Mouse (Mus musculus): ENCODE measurements around the gene Ubald1.

Ubald1 gene

DNA sequence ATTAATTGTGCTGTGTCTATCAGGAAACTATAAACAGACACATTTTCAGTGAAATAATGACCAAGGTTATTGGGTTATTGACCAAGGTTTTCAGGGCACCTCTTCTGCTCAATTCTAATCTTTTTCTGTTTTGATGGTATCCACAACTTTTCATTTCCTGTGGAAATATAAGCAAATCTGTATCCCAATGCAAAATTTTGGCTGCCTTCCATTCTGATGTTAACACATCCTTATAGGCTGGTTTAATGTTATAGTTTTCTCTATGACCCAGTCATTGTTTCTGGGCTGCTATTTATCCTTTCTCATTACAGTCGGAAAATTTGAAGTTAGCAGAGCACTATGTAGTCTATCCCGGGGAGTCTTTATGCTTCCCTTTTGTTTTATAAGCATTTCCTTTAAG lies 19.6 kb upstream of the Ubald1 start:
- no peak for DNase-seq (ENCODE audit: low read depth)

GRCm38 (mm10) chr16:4898881-4899280 lies 18.8 kb upstream of the Ubald1 start:
- DNase-seq (ENCODE audit: low read depth): no peak

DNA sequence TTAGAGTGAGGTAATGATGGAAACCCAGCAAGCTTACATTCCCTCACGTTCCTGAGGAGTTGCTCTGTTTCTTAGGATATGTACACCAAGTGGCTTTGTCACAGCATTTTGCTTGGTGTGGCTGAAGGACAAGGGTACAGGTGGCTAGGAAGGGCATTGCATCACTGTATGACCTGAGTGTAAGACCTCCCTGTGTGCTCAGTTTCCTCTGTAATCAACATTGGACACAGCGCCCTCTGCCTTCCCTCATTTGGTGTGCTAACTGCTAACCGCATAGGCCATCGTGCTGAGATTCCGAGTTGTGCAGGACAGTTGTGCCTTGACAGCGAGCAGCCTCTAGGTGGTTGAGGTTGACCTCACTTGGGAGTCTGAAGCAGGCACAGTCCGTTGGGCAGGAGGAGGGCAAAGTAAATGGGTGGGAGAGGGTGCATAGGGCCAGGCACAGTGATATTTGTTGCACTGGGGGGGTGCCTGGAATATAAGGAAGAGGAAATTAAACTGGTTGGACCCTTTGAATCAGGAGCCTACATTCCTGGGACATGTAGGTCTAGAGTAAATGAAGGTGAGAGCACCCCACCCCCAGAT lies 17.1 kb upstream of the Ubald1 start:
- no peak for DNase-seq (ENCODE audit: low read depth)

GRCm38 (mm10) chr16:4896249-4897027 lies 16.3 kb upstream of the Ubald1 start:
- DNase-seq (ENCODE audit: low read depth): no peak

GRCm38 (mm10) chr16:4894201-4894908 lies 14.2 kb upstream of the Ubald1 start:
- DNase-seq (ENCODE audit: low read depth): no peak

DNA sequence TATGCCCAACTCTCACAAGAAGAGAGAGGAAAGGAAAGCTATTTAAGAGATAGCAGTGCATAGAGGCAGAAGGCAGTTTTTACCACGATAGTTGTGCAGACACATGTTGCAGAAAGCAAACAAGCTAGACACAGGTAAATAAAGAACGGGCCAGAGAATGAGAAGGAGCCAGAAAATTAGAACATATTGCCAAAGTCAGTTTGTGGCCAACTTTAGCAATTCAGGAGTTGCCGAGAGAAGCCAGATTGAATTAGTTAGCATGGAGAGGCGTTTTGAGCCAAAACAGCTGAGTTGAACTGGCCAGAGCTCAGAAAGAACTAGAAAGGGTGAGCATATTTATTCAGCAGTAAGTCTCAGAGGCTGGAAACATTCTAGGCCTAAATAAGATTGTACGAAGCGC lies 12.1 kb upstream of the Ubald1 start:
- DNase-seq (ENCODE audit: low read depth): no peak

DNA sequence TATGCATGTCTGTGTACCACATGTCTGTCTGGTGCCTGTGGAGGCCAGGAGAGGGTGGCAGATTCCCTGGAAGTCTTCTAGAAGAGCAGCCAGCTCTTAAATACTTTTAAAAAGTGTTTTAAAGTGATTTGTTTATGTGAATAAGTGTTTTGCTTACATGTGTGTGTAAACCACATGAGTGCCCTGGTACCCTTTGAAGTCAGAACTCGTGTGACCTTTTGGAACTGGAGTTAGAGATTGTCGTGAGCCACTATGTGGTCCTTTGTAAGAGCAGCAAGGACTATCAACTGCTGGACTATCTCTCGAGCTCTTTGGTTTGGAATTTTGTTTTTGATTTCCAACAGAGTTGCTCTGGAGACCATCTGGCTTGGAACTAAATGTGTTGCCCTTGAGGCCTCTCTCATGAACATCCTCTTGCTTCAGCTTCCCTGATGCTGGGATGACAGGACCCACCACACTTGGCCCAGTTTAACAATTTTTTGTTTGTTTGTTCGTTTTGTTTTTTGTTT lies 10.1 kb upstream of the Ubald1 start:
- no peak for DNase-seq (ENCODE audit: low read depth)

DNA sequence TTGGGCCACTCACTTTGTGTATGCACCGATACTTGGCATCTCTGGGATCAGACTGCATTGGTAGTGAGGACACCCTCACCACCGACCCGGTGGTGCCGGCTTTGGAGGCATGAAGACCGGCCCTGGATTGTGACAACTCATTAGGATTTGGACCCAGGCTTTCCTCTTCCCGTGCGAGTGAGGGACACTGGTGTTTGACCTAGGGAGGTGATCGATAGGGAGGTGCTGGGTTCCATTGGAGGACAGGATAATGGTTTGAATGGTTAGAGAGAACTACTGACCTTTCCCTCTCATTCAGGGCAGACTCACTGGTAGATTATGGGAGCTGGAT lies 6.5 kb upstream of the Ubald1 start:
- DNase-seq (ENCODE audit: low read depth): no peak

GRCm38 (mm10) chr16:4885760-4886689 lies 5.9 kb upstream of the Ubald1 start, which contains the start of gene Mgrn1:
TSS of gene Mgrn1 (plus strand) at chr16:4886249.
- peak; percentile 87 for DNase-seq (ENCODE audit: low read depth)

GRCm38 (mm10) chr16:4884930-4885329 lies 4.8 kb upstream of the Ubald1 start:
- DNase-seq (ENCODE audit: low read depth): no peak

- DNase-seq (ENCODE audit: low read depth): peak; percentile 68
Measured at GRCm38 (mm10) chr16:4881400-4882351, 1.6 kb upstream of the Ubald1 start.

DNA sequence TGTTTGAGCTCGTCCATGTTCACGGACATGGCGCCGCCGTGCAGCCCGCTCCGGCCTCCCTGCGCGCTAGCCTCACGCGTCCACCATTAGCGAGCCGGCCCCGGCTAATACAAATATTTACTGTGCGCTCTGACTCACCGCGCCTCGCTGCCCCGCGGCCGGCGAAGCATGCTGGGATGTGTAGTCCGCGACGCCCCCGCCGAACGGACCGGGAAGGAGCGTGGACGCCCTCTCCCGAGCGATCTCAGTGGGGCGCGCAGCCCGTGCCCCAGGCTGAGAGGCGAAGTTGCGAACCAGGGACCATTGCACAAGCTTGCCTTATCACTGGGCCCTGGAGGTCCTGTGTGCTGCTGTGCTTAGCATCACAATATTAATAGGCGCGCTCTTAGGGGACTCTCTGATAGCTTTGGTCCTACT lies 399 bp downstream of the Ubald1 start:
- peak; percentile 84 for DNase-seq (ENCODE audit: low read depth)

DNA sequence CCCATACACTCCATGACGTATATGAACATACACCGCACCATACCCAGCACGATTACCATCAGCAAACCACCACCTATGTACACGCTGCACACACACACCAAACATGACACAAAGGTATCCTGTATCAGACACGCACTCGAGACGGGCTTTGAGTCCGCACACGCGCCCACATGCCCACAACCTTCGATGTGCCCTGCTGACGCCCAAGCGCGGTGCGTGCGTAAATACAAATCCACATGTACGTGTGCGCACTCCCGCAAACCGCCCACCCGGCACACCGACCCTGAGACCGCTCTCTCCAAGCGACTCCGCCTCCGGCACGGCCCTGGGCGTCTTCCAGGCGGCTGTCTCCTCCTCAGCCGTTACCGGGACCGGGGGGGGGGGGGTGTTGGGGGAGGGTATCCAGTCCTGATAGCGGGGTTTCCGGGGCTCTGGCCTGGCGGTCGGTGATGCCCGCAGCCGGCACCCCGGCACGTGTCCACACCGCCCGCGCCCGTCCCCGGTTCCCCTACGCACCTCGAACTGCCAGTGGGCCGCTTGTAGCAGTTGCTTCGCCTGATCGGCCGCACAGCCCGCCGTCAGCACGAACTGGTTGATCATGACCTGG lies 911 bp downstream of the Ubald1 start:
- DNase-seq (ENCODE audit: low read depth): peak; percentile 86

- DNase-seq (ENCODE audit: low read depth): peak; percentile 81
Measured at GRCm38 (mm10) chr16:4878192-4878885, 1.8 kb downstream of the Ubald1 start.

DNA sequence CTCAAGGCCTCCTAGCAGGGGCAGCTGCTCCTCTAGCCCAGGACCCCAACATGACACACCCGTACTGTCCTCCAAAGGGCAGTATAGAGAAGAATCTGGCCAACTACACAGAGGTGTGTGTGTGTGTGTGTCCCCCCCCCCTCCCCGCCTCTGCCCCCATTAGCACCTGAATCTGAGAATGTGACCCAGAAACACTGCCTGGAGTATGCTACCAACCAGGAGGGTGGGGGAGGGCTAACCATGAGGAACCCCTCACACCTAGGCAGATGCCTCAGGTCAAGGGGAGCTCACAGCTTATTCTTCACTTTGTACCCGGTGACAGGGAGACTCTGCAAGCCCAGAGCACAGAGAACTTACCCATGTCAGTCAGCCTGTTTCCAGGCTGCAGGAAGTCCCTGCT lies 2.4 kb downstream of the Ubald1 start:
- DNase-seq (ENCODE audit: low read depth): no peak

- DNase-seq (ENCODE audit: low read depth): no peak
Measured at GRCm38 (mm10) chr16:4877195-4877594, 2.9 kb downstream of the Ubald1 start.

DNA sequence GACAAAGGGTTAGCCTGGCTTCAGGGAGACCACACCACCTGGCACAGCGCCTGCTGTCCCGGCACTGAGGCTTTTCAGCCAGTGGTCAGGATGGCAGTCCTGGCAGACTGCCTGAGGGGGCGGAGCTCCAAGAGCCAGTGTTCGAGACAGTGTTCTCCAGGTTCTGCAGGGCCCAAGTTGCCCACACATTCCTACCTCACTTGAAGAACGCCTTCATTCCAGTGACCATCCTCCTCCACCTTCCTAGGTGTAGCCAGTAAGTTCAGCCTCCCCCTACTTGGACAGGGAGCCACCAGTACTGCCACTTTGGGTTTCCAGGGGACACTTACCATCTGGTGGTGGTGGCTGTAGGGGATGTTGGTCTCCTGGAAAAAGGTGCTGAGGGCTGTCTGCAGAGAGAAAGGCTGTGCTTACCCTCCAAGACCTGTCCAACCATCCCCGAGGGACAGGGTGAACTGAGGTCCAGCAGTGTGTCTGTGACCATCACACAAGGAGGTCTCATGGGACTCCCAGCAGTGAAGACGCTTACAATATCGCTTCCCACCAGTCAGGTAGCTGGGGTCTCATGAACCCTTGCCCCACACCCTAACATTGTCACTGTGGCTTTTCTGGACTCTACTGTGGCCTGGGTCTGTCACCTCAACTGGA lies 4.0 kb downstream of the Ubald1 start:
- DNase-seq (ENCODE audit: low read depth): no peak

GRCm38 (mm10) chr16:4875198-4876032 lies 4.7 kb downstream of the Ubald1 start:
- DNase-seq (ENCODE audit: low read depth): no peak

Data from naive thymus-derived CD4-positive, alpha-beta T cell, adult 2 months (primary cell).